Mouse (Mus musculus): ENCODE measurements around the gene Esp4. TPM values are rescaled to one million over a fixed set of nuclear protein-coding genes. Genes with fewer than 3 reads are reported as not detected.

Esp4 gene
- not detected in 2 replicates for polyA plus RNA-seq (2012; rRNA removed)

DNA sequence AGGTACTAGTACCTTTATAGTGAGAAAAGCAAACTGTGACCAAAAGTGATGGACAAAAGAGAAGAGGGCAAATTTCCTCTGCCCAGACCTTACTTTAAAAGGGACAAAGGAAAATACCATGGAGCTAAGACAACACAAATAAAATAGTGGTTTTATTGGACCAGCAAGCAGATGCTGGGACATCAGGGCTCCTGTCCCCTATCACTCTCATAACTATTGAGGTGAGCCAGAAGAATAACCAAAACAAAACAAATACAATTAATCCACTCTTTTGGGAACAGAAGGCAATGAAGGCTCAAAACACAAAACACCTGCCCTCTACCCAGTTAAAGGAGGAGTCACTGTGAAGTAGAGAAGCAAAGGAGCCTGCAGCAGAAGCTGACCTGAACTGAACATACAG lies at the start of gene Esp4:
Gene Esp4 (plus strand): TSS at position 301 of the 400 bp plus-strand sequence.

DNA sequence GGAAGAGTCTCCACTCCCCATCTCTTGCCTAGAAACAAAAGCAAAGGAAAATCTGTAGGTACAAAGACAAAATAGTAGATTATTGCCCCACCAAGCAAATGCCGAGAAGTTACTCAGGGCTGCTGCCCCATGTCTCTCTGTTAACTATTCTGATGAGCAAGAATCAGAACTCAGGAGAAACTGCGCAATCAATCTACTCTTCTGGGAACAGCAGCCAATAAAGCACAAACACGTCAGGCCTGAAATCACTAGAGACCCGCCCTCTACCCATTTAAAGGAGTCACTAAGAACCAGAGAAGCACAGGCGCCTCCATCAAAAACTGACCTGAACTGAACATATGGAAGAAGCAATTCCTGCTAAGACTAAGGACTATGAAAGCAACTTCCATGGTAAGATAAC lies 37.2 kb upstream of the Esp4 start, which contains the start of gene Esp6:
Gene Esp6 (plus strand): TSS at position 301 of the 400 bp plus-strand sequence.

DNA sequence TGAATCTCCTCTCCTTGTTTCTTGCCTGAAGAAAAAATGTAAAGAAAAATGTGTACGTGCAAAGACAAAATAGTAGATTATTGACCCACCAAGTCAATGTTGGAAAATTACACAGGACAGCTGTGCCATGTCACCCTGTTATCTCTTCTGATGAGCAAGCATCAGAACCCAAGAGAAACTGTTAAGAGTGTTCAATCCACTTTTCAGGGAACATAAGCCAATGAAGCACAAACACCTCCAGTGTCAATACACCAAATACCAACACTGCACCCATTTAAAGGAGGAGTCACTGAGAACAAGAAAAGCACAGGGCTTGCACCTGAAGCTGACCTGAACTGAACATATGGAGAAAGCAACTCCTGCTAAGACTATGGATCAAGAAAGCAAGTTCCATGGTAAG lies 33.4 kb downstream of the Esp4 start, which contains the start of gene Esp3:
Gene Esp3 (plus strand): TSS at position 301 of the 400 bp plus-strand sequence.

Other genes starting within 250 kb of the Esp4 start
- not detected in 2 replicates for gene Esp8, start 78.6 kb upstream of the Esp4 start, polyA plus RNA-seq (2012; rRNA removed)
- not detected in 2 replicates for gene Esp6, start 37.1 kb upstream of the Esp4 start, polyA plus RNA-seq (2012; rRNA removed)
- gene Esp3, start 33.5 kb downstream of the Esp4 start, polyA plus RNA-seq (2012; rRNA removed), result not detected in 2 replicates
- gene Esp1, start 128.5 kb downstream of the Esp4 start, polyA plus RNA-seq (2012; rRNA removed), result not detected in 2 replicates
- not detected in 2 replicates for gene Crisp2, start 208.4 kb downstream of the Esp4 start, polyA plus RNA-seq (2012; rRNA removed)
- gene Rhag, start 212.5 kb downstream of the Esp4 start, polyA plus RNA-seq (2012; rRNA removed), result 9.1 and 11.6 TPM in 2 replicates

Data from central nervous system, embryonic 11.5 days (tissue).